In the genomic region with DNA sequence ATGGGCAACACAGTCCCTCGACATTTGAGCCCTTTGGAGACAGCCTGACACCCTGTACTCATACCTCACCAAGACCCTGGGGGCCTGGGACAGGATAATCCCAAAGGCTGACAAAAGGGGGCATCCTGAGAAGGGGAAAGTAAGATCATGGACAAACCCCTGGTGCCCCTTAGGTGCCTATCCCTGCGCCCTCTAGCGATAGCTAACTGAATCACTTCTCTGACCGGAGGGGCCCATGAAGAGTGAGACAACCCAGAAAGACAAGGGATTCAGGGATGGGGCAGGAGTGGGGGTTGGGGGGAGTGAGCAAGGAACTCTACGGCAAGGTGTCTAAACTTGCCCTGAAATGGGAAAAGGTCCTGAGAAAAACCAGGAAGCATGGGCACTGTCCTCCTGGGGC, we compare ENCODE assay signal across 10 mouse cellular contexts. TPM values are rescaled to one million over a fixed set of nuclear protein-coding genes. Genes with fewer than 3 reads are reported as not detected.
A peak's percentile ranks its signal among the peaks of the same experiment; 100 is the strongest.
DNase-seq lines count a peak whose midpoint lies in the region; ATAC-seq and TF ChIP-seq lines count a peak whose summit lies in the region.
"Had no signal": no experiment of that assay in that cellular context is flagged by ENCODE, and none has a peak within 500 bp of the region (broad histone marks: within the 10 kb centered on the region; RNA-seq: fewer than 3 reads in every experiment).

No protein-coding gene starts in this region.

- 22% methylated on average over 5 of the region's 5 CpGs for WGBS in kidney, adult 2 months
- 12% methylated on average over 5 of the region's 5 CpGs for WGBS in limb, embryonic 13.5 days

- H3K27ac ChIP-seq in kidney, adult 2 months (ENCODE audit: insufficient read depth, low read depth, low read length) = no peak overlapping the region
- no peak overlapping the region for H3K27ac ChIP-seq in MEL (ENCODE audit: control insufficient read depth, low read depth, low read length)
- 0 out of 2 replicates have a peak overlapping the region, but pooled peaks have one; percentile 39 for H3K27ac ChIP-seq in limb, embryonic 13.5 days
- H3K27ac ChIP-seq: embryonic facial prominence, embryonic 12.5 days had no signal

- TF ChIP-seq CTCF in kidney, adult 2 months (conservative IDR thresholded peaks at IDR 0.05; ENCODE audit: insufficient read depth, insufficient read length, low read depth, low read length) = peak; percentile 66
- peak in 2 of 3 experiments; percentile 69 to 74; a peak in 5 of 6 replicates for TF ChIP-seq CTCF in MEL (IDR thresholded peaks at IDR 0.05 in 2 of 3, conservative IDR thresholded peaks at IDR 0.05 in 1 of 3; ENCODE audit: control insufficient read depth in 1 of 3, insufficient read depth in 1 of 3, low read depth in 2 of 3, low read length in 3 of 3, poor library complexity in 1 of 3, severe bottlenecking in 1 of 3)

- no peak for TF ChIP-seq EP300 in MEL (IDR thresholded peaks at IDR 0.05; ENCODE audit: low read depth in 1 of 2, low read length in 2 of 2)

- H3K4me2 ChIP-seq in limb, embryonic 13.5 days (replicated peaks) = no peak overlapping the region
- H3K4me2 ChIP-seq: embryonic facial prominence, embryonic 12.5 days had no signal

- no peak overlapping the region for H3K4me3 ChIP-seq in kidney, adult 2 months (ENCODE audit: insufficient read depth, low read depth, low read length)
- no peak overlapping the region for H3K4me3 ChIP-seq in MEL (ENCODE audit: control insufficient read depth in 1 of 2, insufficient read depth in 1 of 2, low read depth in 2 of 2, low read length in 2 of 2)
- H3K4me3 ChIP-seq in limb, embryonic 13.5 days = no peak overlapping the region
- H3K4me3 ChIP-seq: embryonic facial prominence, embryonic 12.5 days; myocyte had no signal

- no peaks in the 10 kb centered on the region for H3K27me3 ChIP-seq in kidney, adult 2 months (replicated peaks; ENCODE audit: control insufficient read depth, insufficient read depth, low read length)
- no peaks in the 10 kb centered on the region for H3K27me3 ChIP-seq in MEL (ENCODE audit: control insufficient read depth in 1 of 2, insufficient read depth in 2 of 2, low read length in 2 of 2)
- H3K27me3 ChIP-seq in limb, embryonic 13.5 days = peaks cover 28% of the 10 kb centered on the region

- ATAC-seq in limb, embryonic 13.5 days (ENCODE audit: low FRiP score, low read depth) = no peak

- no peaks in the 10 kb centered on the region for H3K9me3 ChIP-seq in MEL (replicated peaks; ENCODE audit: insufficient read depth, low read length)
- H3K9me3 ChIP-seq in limb, embryonic 13.5 days = no peaks in the 10 kb centered on the region
- H3K9me3 ChIP-seq: embryonic facial prominence, embryonic 12.5 days had no signal

- no peak overlapping the region for H3K9ac ChIP-seq in MEL (ENCODE audit: control insufficient read depth, low read depth, low read length, poor library complexity, severe bottlenecking)
- no peak overlapping the region for H3K9ac ChIP-seq in limb, embryonic 13.5 days
- H3K9ac ChIP-seq: embryonic facial prominence, embryonic 12.5 days had no signal

- TF ChIP-seq RAD21 in MEL (IDR thresholded peaks at IDR 0.05; ENCODE audit: low read depth, low read length) = peak; percentile 47

- no peak for TF ChIP-seq POLR2A in kidney, adult 2 months (IDR thresholded peaks at IDR 0.05; ENCODE audit: low read depth, low read length)
- no peak for TF ChIP-seq POLR2A in MEL (IDR thresholded peaks at IDR 0.05; ENCODE audit: control insufficient read depth in 1 of 2, insufficient read depth in 1 of 2, low read depth in 1 of 2, low read length in 2 of 2, poor library complexity in 1 of 2)

- H3K79me2 ChIP-seq in MEL (ENCODE audit: control insufficient read depth, insufficient read depth, low read length, poor library complexity) = no peaks in the 10 kb centered on the region

- H3K4me1 ChIP-seq in kidney, adult 2 months (ENCODE audit: control insufficient read depth, insufficient read depth, low read length) = no peaks in the 10 kb centered on the region
- H3K4me1 ChIP-seq in MEL (ENCODE audit: control insufficient read depth in 1 of 2, insufficient read depth in 2 of 2, low read length in 2 of 2) = no peaks in the 10 kb centered on the region
- peaks cover 95% of the 10 kb centered on the region for H3K4me1 ChIP-seq in limb, embryonic 13.5 days

- H3K36me3 ChIP-seq in kidney, adult 2 months (ENCODE audit: control insufficient read depth, insufficient read depth, low read length) = no peaks in the 10 kb centered on the region
- no peaks in the 10 kb centered on the region for H3K36me3 ChIP-seq in MEL (ENCODE audit: control insufficient read depth in 1 of 2, insufficient read depth in 2 of 2, low read length in 2 of 2)
- H3K36me3 ChIP-seq in limb, embryonic 13.5 days = peaks cover 52% of the 10 kb centered on the region

- DNase-seq in adrenal gland, postnatal 10 days = peak; percentile 60
- no peak for DNase-seq in adrenal gland, adult 2 months
- DNase-seq in kidney, adult 2 months = no peak
- no peak for DNase-seq in kidney, adult 11 months
- DNase-seq in MEL (ENCODE audit: low read depth, low spot score) = peak; percentile 23
- DNase-seq in urinary bladder, postnatal 36 days (ENCODE audit: low spot score in 2 of 2) = no peak
- DNase-seq in layer of hippocampus, adult 9-11 months = no peak

TF ChIP-seq in MEL, 35 proteins besides CTCF, POLR2A, EP300 and RAD21:
- TF ChIP-seq SIN3A (IDR thresholded peaks at IDR 0.05; ENCODE audit: low read length) = no peak
- peak; percentile 71 for TF ChIP-seq SMC3 (IDR thresholded peaks at IDR 0.05; ENCODE audit: low read depth, low read length)
- no peak for TF ChIP-seq UBTF (IDR thresholded peaks at IDR 0.05; ENCODE audit: borderline replicate concordance, insufficient read depth, low read depth, low read length)
- TF ChIP-seq ZMIZ1 (IDR thresholded peaks at IDR 0.05; ENCODE audit: low read depth, low read length) = no peak
- no peak for TF ChIP-seq MAFK (IDR thresholded peaks at IDR 0.05; ENCODE audit: borderline replicate concordance, low read depth, low read length)
- peak; percentile 34; the same call in 1 of the 2 replicates for TF ChIP-seq ZC3H11A (IDR thresholded peaks at IDR 0.05; ENCODE audit: low read depth, low read length)
TF ChIP-seq in MEL: peak in this region for 2.

RNA-seq across cellular contexts. Expression of a gene that starts 14.8 kb away (rescaled TPM):
- 1 to 10 TPM; 3.8 to 6.1 TPM for total RNA-seq in adrenal gland, postnatal 10 days (2021)
- 10 to 100 TPM; 25.6 to 28.6 TPM for total RNA-seq in adrenal gland, adult 2 months (2021)
- polyA plus RNA-seq in adrenal gland, adult 2 months (2012; rRNA removed) = 1.2 and 6.4 TPM in 2 replicates
- polyA plus RNA-seq in kidney, adult 2 months (2012; rRNA removed) = 0.60 and 2.0 TPM in 2 replicates
- not detected in 2 replicates for total RNA-seq in MEL (2012; rRNA removed)
- not detected for polyA plus RNA-seq in MEL (2012; ENCODE audit: insufficient read depth in 1 of 2, insufficient read length in 2 of 2, low read depth in 1 of 2, low replicate concordance in 2 of 2, missing spikeins in 1 of 2)
- polyA plus RNA-seq in limb, embryonic 13.5 days (2015; fragmentation: Nextera tagmentation; extraction: Ambion mirVana) = 20.0 and 20.5 TPM in 2 replicates

Comparison
In these comparisons a context has a peak if more than half of its experiments do, and no peak if none do; other contexts are left out.
1. DNase-seq: peak in adrenal gland, postnatal 10 days (single experiment) and MEL (single experiment); none in adrenal gland, adult 2 months (single experiment), kidney, adult 2 months (single experiment), kidney, adult 11 months (single experiment), urinary bladder, postnatal 36 days (0 of 2) and layer of hippocampus, adult 9-11 months (single experiment).